Mouse (Mus musculus): ENCODE measurements around the gene Cryzl1.

DNA sequence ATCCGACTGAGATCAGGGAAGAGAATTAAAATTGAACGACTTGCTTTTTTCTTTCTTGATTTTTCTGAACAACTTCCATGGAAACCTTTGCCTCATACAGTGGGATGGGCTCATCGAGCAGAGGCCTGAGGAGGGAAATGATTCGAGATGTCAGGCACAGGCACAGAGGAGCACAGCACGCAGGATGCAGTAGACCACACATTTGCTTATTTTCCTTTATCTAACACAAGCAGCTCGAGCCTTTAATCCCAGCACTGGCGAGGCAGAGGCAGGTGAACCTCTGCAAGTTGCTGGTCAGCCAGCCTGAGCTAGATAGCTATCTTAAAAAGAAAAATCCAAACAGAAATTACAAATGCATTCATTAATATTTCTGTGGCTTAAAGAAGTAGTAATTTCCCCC lies 39.0 kb downstream of the Cryzl1 start:
- TF ChIP-seq CTCF (IDR thresholded peaks at IDR 0.05; ENCODE audit: control insufficient read depth, insufficient read depth, insufficient read length) (no peak), MAX (IDR thresholded peaks at IDR 0.05) (no peak), USF1 (IDR thresholded peaks at IDR 0.05; ENCODE audit: low read depth) (no peak), CEBPB (IDR thresholded peaks at IDR 0.05; ENCODE audit: low read depth) (no peak), MYOD1 (IDR thresholded peaks at IDR 0.05; ENCODE audit: control insufficient read depth, insufficient read length, low read depth) (no peak), FOSL1 (IDR thresholded peaks at IDR 0.05; ENCODE audit: insufficient read depth, low read length, poor library complexity, severe bottlenecking) (no peak)

All from C2C12 (cell line).